Mouse (Mus musculus) C2C12 (cell line): ENCODE measurements around the gene Txlng.

Source experiments
- CEBPB ChIP-seq: IDR thresholded peaks from one replicate; pipeline ENCODE4 v1.6.1; 2011; ENCODE audit warnings: low read depth, mild to moderate bottlenecking, control low read depth, moderate library complexity
- CTCF ChIP-seq: IDR thresholded peaks from one replicate; pipeline ENCODE4 v1.5.1; 2011; ENCODE audit not compliant: control insufficient read depth, insufficient read depth, insufficient read length
- MAX ChIP-seq: IDR thresholded peaks from one replicate; pipeline ENCODE4 v1.6.1; 2011; ENCODE audit warnings: mild to moderate bottlenecking, control low read depth
- MYOD1 ChIP-seq: IDR thresholded peaks from one replicate; pipeline ENCODE4 v1.6.1; 2011; ENCODE audit warnings: low read depth; ENCODE audit not compliant: control insufficient read depth, insufficient read length
- MYOG ChIP-seq: IDR thresholded peaks from one replicate; pipeline ENCODE4 v1.6.1; 2011; ENCODE audit not compliant: control insufficient read depth, insufficient read length; ENCODE audit errors: extremely low read depth
- USF1 ChIP-seq: IDR thresholded peaks from one replicate; pipeline ENCODE4 v1.6.1; 2011; ENCODE audit warnings: low read depth, mild to moderate bottlenecking, control low read depth, moderate library complexity

DNA sequence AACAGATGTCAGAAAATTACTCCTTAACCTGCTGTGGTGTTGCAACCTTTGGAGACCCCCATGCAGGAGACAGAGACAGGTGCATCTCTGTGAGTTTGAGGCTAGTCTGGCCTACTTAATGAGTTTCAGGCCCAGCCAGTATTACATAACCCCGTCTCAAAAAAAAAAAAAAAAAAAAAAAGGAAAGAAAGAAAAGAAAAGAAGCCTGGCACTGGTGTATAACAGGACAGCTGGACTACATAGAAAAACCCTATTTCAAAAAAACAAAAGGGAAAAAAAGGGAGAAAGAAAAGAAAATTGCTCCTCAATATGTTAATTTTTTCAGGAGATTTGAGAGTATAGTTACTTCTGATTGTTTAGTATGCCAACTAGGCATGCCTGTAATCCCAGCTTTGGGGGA, 1.8 kb upstream of the Txlng start:
- no peak for TF ChIP-seq CTCF
- TF ChIP-seq CEBPB = no peak
- TF ChIP-seq USF1 = no peak
- no peak for TF ChIP-seq MYOG
- no peak for TF ChIP-seq MAX
- TF ChIP-seq MYOD1 = no peak
